Mouse (Mus musculus) layer of hippocampus, adult 6 months (tissue): ENCODE data around the gene Gm10447. TPM values are rescaled to one million over a fixed set of nuclear protein-coding genes. Genes with fewer than 3 reads are reported as not detected.

ENCODE experiments used
- long read RNA-seq, 2 experiments: library from polyadenylated mRNA; unstranded; transcript quantifications; one replicate each; pipeline ENCODE4 v2.0.0; 2019 to 2020
- microRNA-seq: library from miRNA; unstranded; fragments of <30 nt; microRNA quantifications from one replicate; pipeline ENCODE4 v1.2.0, GENCODE M21; 2020
- polyA plus RNA-seq: library from polyadenylated mRNA; unstranded; fragments of <200 nt; fragmentation: Nextera tagmentation; gene quantifications from 2 replicates; pipeline ENCODE4 v1.2.3, GENCODE M21; 2021

Gm10447 gene
- 0.06 TPM in 1 of 2 replicates, not detected in the other for polyA plus RNA-seq
- long read RNA-seq, experiment 1 = 0 reads
- long read RNA-seq, experiment 2 = 0 reads

GRCm38 (mm10) chr11:53456474-53457371, at the start of gene Gm10447, which contains the start of gene Shroom1:
TSS of gene Gm10447 (minus strand) at chr11:53457110.
TSS of gene Shroom1 (plus strand) at chr11:53457205.

GRCm38 (mm10) chr11:53479783-53480301, 22.9 kb upstream of the Gm10447 start, which contains the start of the genes Gm9945 and Sowaha:
TSS of gene Gm9945 (plus strand) at chr11:53480166.
TSS of gene Sowaha (minus strand) at chr11:53480274.

GRCm38 (mm10) chr11:53469968-53470695, 13.2 kb upstream of the Gm10447 start, which contains the start of gene Gm9837:
TSS of gene Gm9837 (minus strand) at chr11:53470479.

GRCm38 (mm10) chr11:53430670-53431346, 26.1 kb downstream of the Gm10447 start, which contains the start of the genes Uqcrq and Gdf9:
TSS of gene Uqcrq (minus strand) at chr11:53430831.
TSS of gene Gdf9 (plus strand) at chr11:53431023.

GRCm38 (mm10) chr11:53423036-53423435, 33.9 kb downstream of the Gm10447 start, which contains the start of gene Leap2:
TSS of gene Leap2 (minus strand) at chr11:53423170.

Small RNA genes lying within 50 kb of the gene (microRNA-seq; reads per million reads assigned to microRNA genes)
- not detected for gene Mir6920

Other genes with a start within 250 kb of the Gm10447 start
- 33.7 and 35.1 TPM in 2 replicates for gene Hspa4, start 156.7 kb downstream of the Gm10447 start, polyA plus RNA-seq
- 8.6 and 10.2 TPM in 2 replicates for gene Zcchc10, start 132.4 kb downstream of the Gm10447 start, polyA plus RNA-seq
- gene Aff4, start 106.3 kb downstream of the Gm10447 start, polyA plus RNA-seq = 13.2 and 15.0 TPM in 2 replicates
- not detected in 2 replicates for gene Leap2, start 33.9 kb downstream of the Gm10447 start, polyA plus RNA-seq
- gene Uqcrq, start 26.3 kb downstream of the Gm10447 start, polyA plus RNA-seq = 1,616 and 1,818 TPM in 2 replicates
- gene Gdf9, start 26.1 kb downstream of the Gm10447 start, polyA plus RNA-seq = 1.2 and 1.3 TPM in 2 replicates
- 3.4 and 3.5 TPM in 2 replicates for gene Shroom1, start 95 bp upstream of the Gm10447 start, polyA plus RNA-seq
- gene Gm9837, start 13.4 kb upstream of the Gm10447 start, polyA plus RNA-seq = not detected in 2 replicates
- gene Gm9945, start 23.1 kb upstream of the Gm10447 start, polyA plus RNA-seq = 1.5 and 2.4 TPM in 2 replicates
- 65.5 and 66.0 TPM in 2 replicates for gene Sowaha, start 23.2 kb upstream of the Gm10447 start, polyA plus RNA-seq
- 107 and 117 TPM in 2 replicates for gene Sept8, start 62.1 kb upstream of the Gm10447 start, polyA plus RNA-seq
- 112 and 121 TPM in 2 replicates for gene Kif3a, start 110.3 kb upstream of the Gm10447 start, polyA plus RNA-seq
- gene Il4, start 161.6 kb upstream of the Gm10447 start, polyA plus RNA-seq = 0.40 and 0.43 TPM in 2 replicates
- not detected in 2 replicates for gene Il13, start 177.6 kb upstream of the Gm10447 start, polyA plus RNA-seq